Mouse (Mus musculus): Measurements from ENCODE around the gene Nbl1. TPM values are rescaled to one million over a fixed set of nuclear protein-coding genes. Genes with fewer than 3 reads are reported as not detected.

Nbl1 gene
- polyA plus RNA-seq, 1 experiment from 2014 or later, result 27.5 TPM

Other genes with a start within 250 kb of the Nbl1 start
- gene Pla2g5, start 229.5 kb downstream of the Nbl1 start, polyA plus RNA-seq (2014; fragmentation: Nextera tagmentation; extraction: Ambion mirVana), result 0.23 and 0.87 TPM in 2 replicates
- not detected in 2 replicates for gene Gm13030, start 219.0 kb downstream of the Nbl1 start, polyA plus RNA-seq (2014; fragmentation: Nextera tagmentation; extraction: Ambion mirVana)
- gene Pla2g2e, start 215.1 kb downstream of the Nbl1 start, polyA plus RNA-seq (2014; fragmentation: Nextera tagmentation; extraction: Ambion mirVana), result not detected in 2 replicates
- 1.7 and 2.8 TPM in 2 replicates for gene Otud3, start 179.0 kb downstream of the Nbl1 start, polyA plus RNA-seq (2014; fragmentation: Nextera tagmentation; extraction: Ambion mirVana)
- not detected in 2 replicates for gene Rnf186, start 125.9 kb downstream of the Nbl1 start, polyA plus RNA-seq (2014; fragmentation: Nextera tagmentation; extraction: Ambion mirVana)
- 0.38 and 0.61 TPM in 2 replicates for gene Tmco4, start 120.1 kb downstream of the Nbl1 start, polyA plus RNA-seq (2014; fragmentation: Nextera tagmentation; extraction: Ambion mirVana)
- 0.32 and 0.57 TPM in 2 replicates for gene Htr6, start 17.4 kb downstream of the Nbl1 start, polyA plus RNA-seq (2014; fragmentation: Nextera tagmentation; extraction: Ambion mirVana)
- 346 and 393 TPM in 2 replicates for gene Minos1, start 38.1 kb upstream of the Nbl1 start, polyA plus RNA-seq (2014; fragmentation: Nextera tagmentation; extraction: Ambion mirVana)
- 250 and 281 TPM in 2 replicates for gene Capzb, start 99.9 kb upstream of the Nbl1 start, polyA plus RNA-seq (2014; fragmentation: Nextera tagmentation; extraction: Ambion mirVana)
- gene Pqlc2, start 217.7 kb upstream of the Nbl1 start, polyA plus RNA-seq (2014; fragmentation: Nextera tagmentation; extraction: Ambion mirVana), result 10.6 and 11.5 TPM in 2 replicates
- 55.7 and 64.2 TPM in 2 replicates for gene Akr7a5, start 217.8 kb upstream of the Nbl1 start, polyA plus RNA-seq (2014; fragmentation: Nextera tagmentation; extraction: Ambion mirVana)

All from midbrain, embryonic 14.5 days (tissue).